Mouse (Mus musculus) bone marrow, adult 2 months (tissue): ENCODE results near the gene Taf9.

ENCODE experiments used
- CTCF ChIP-seq: fragments of 200-500 bp; IDR thresholded peaks from 2 replicates; pipeline ENCODE4 v1.5.1; 2011; ENCODE audit warnings: low read length, control low read depth; ENCODE audit not compliant: control insufficient read depth, insufficient read depth
- POLR2A ChIP-seq: fragments of 200-500 bp; IDR thresholded peaks from 2 replicates; pipeline ENCODE4 v1.6.1; 2011; ENCODE audit warnings: low read depth, mild to moderate bottlenecking, control low read depth, low read length, borderline replicate concordance; ENCODE audit not compliant: control insufficient read depth

GRCm38 (mm10) chr13:100617583-100617982 lies 33.8 kb upstream of the Taf9 start:
- TF ChIP-seq CTCF (no peak), POLR2A (no peak)
